Mouse (Mus musculus) kidney, adult 9 months (tissue): ENCODE measurements around the gene Acox3.
A peak's percentile ranks its signal among the peaks of the same experiment; 100 is the strongest.

Source experiments
- DNase-seq: peaks from one replicate; pipeline ENCODE4 v3.0.0; 2022

The Acox3 gene

GRCm38 (mm10) chr5:35653743-35654395 lies 71.0 kb downstream of the Acox3 start:
- DNase-seq, result peak; percentile 30

GRCm38 (mm10) chr5:35655753-35656485 lies 73.1 kb downstream of the Acox3 start:
- no peak for DNase-seq

DNA sequence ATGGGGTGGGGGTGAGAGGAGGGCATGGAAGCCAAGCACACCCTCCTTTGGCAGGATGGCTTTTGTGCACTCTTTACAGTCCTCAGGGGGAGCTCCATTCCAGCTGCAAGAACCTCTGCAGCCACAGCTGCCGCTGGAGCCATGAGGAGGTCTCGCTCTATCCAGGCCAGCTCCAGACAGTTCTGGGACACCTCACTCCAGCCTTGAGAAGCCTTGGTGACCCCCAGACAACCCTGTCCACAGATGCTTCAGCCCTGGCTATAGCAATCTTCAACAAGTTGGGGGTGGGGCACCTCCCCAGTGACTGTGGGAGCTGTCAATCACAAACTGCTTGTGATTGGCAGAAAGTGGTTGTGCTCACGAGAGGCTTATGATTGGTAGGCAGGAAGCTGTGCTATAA lies 76.7 kb downstream of the Acox3 start:
- DNase-seq, result no peak

GRCm38 (mm10) chr5:35661210-35661609 lies 78.4 kb downstream of the Acox3 start:
- no peak for DNase-seq

DNA sequence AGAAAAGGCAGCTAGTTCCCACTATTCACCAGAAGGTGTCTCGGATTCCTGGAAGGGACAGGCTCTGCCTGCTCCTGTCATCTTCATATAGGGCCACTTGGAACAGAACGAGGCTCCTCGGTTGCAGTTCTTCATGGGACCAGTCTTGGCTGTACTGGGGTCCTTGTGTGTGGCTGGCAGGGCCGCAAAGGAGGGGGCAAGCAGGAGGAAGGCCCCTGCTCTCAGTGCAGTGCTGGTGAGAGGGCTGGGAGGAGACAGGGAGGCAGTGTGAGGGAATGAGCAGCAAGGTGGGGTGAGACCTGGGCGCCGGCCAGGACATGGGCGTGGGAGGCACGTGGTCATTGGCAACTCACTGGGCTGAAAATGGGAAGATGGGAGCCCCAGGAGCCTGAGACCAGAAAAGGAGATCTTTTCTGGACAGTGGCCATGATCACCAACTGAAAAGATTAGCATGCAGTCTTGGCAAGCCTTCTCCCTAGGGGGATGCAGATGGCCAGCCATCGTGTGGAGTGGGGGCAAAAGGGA lies 79.2 kb downstream of the Acox3 start:
- DNase-seq, result no peak
